In genomic region chr16:22260423-22261143, GRCm38 (mm10) we compare ENCODE assay signal across 10 mouse cellular contexts. TPM values are rescaled to one million over a fixed set of nuclear protein-coding genes. Genes with fewer than 3 reads are reported as not detected.
DNase-seq lines count a peak whose midpoint lies in the region; ATAC-seq and TF ChIP-seq lines count a peak whose summit lies in the region.
"Had no signal": no experiment of that assay in that cellular context is flagged by ENCODE, and none has a peak within 500 bp of the region (broad histone marks: within the 10 kb centered on the region; RNA-seq: fewer than 3 reads in every experiment).

No protein-coding gene starts in this region.

- no peak for DNase-seq in heart, postnatal 14 days
- DNase-seq in lung, adult 2 months, result no peak
- DNase-seq in induced T-regulatory cell, adult 2 months (ENCODE audit: low read depth), result peak; percentile 35
- DNase-seq in naive thymus-derived CD4-positive, alpha-beta T cell, adult 2 months (ENCODE audit: low read depth), result peak; percentile 28
- no peak for DNase-seq in gastrocnemius, postnatal 36 days
- no peak for DNase-seq in cerebellum, adult 18-20 months
- DNase-seq: right cerebral cortex, postnatal 4 days had no signal

- H3K27me3 ChIP-seq in heart, embryonic 14.5 days (ENCODE audit: control insufficient read depth, insufficient read depth, low read length), result no peaks in the 10 kb centered on the region
- no peaks in the 10 kb centered on the region for H3K27me3 ChIP-seq in lung, embryonic 16.5 days (ENCODE audit: control insufficient read depth, insufficient read depth, low read depth, low read length)
- H3K27me3 ChIP-seq: limb, embryonic 15.5 days had no signal

- no peak overlapping the region for H3K4me3 ChIP-seq in heart, embryonic 14.5 days (ENCODE audit: control insufficient read depth in 1 of 2, insufficient read depth in 1 of 2, low read depth in 1 of 2, low read length in 2 of 2)
- no peak overlapping the region for H3K4me3 ChIP-seq in lung, embryonic 16.5 days (ENCODE audit: low read length)
- H3K4me3 ChIP-seq in lung, adult 2 months (replicated peaks; ENCODE audit: extremely low read depth, low read depth, low read length), result no peak overlapping the region
- H3K4me3 ChIP-seq: limb, embryonic 15.5 days had no signal

- no peak for ATAC-seq in heart, embryonic 14.5 days (ENCODE audit: insufficient number of reproducible peaks, insufficient read depth, low FRiP score, low read depth)
- ATAC-seq in lung, embryonic 16.5 days (ENCODE audit: low read depth), result no peak

- TF ChIP-seq POLR2A in lung, adult 2 months (IDR thresholded peaks at IDR 0.05; ENCODE audit: borderline replicate concordance, extremely low read depth, low read depth, low read length), result no peak

- intact Hi-C loops in heart, postnatal 14 days (cut with DNase I), result loop anchor here (10.0 kb wide), 1 partner anchor 246 kb away; no protein-coding TSS in a partner anchor
- intact Hi-C loops in gastrocnemius, postnatal 36 days (cut with DNase I), result no loop called here

- peaks cover 0 to 34% of the 10 kb centered on the region in 2 experiments; a peak in 3 of 4 replicates for H3K4me1 ChIP-seq in heart, embryonic 14.5 days (ENCODE audit: control insufficient read depth in 2 of 2, insufficient read depth in 2 of 2, low read length in 2 of 2)
- H3K4me1 ChIP-seq in lung, embryonic 16.5 days (replicated peaks; ENCODE audit: control insufficient read depth, insufficient read depth, low read length), result peaks cover 29% of the 10 kb centered on the region
- peaks cover 11% of the 10 kb centered on the region for H3K4me1 ChIP-seq in lung, adult 2 months (ENCODE audit: control insufficient read depth, insufficient read depth, low read length)

- TF ChIP-seq CTCF in lung, adult 2 months (IDR thresholded peaks at IDR 0.05; ENCODE audit: insufficient read depth, low read length), result no peak

- H3K9ac ChIP-seq in heart, embryonic 14.5 days (ENCODE audit: low read length), result no peak overlapping the region
- no peak overlapping the region for H3K9ac ChIP-seq in lung, embryonic 16.5 days (ENCODE audit: low read length)
- H3K9ac ChIP-seq: limb, embryonic 15.5 days had no signal

- peaks cover 9% of the 10 kb centered on the region; the same call in 1 of the 2 replicates for H3K36me3 ChIP-seq in heart, embryonic 14.5 days (ENCODE audit: control insufficient read depth, insufficient read depth, low read length)
- H3K36me3 ChIP-seq in lung, embryonic 16.5 days (ENCODE audit: control insufficient read depth, insufficient read depth, low read length), result no peaks in the 10 kb centered on the region
- H3K36me3 ChIP-seq: limb, embryonic 15.5 days had no signal

- 45% methylated on average over 3 of the region's 3 CpGs for WGBS in heart, embryonic 14.5 days
- 42% methylated on average over 3 of the region's 3 CpGs for WGBS in lung, embryonic 16.5 days
- 25% methylated on average over 3 of the region's 3 CpGs for WGBS in lung, adult 2 months

- H3K4me2 ChIP-seq in heart, embryonic 14.5 days (ENCODE audit: low read length), result peak overlapping the region; percentile 24; the same call in 1 of the 2 replicates
- peak overlapping the region; percentile 32 for H3K4me2 ChIP-seq in lung, embryonic 16.5 days (ENCODE audit: low read depth, low read length)
- H3K4me2 ChIP-seq: limb, embryonic 15.5 days had no signal

- no peak overlapping the region for H3K27ac ChIP-seq in heart, embryonic 14.5 days (replicated peaks in 1 of 2; ENCODE audit: control insufficient read depth in 1 of 2, insufficient read depth in 1 of 2, low read depth in 2 of 2, low read length in 2 of 2)
- no peak overlapping the region for H3K27ac ChIP-seq in lung, embryonic 16.5 days (ENCODE audit: low read length)
- H3K27ac ChIP-seq: limb, embryonic 15.5 days had no signal

- no peaks in the 10 kb centered on the region for H3K9me3 ChIP-seq in heart, embryonic 14.5 days (ENCODE audit: control insufficient read depth, low read length)
- no peaks in the 10 kb centered on the region for H3K9me3 ChIP-seq in lung, embryonic 16.5 days (ENCODE audit: control insufficient read depth, low read length)
- H3K9me3 ChIP-seq: limb, embryonic 15.5 days had no signal

RNA-seq across cellular contexts. Expression of gene Tra2b, which starts 5.2 kb away (rescaled TPM):
- polyA plus RNA-seq in heart, embryonic 14.5 days (2014; fragmentation: Nextera tagmentation; extraction: Ambion mirVana), result 177 and 191 TPM in 2 replicates
- 10 to 100 TPM; 51.9 to 62.9 TPM for total RNA-seq in heart, postnatal 14 days (2021)
- 365 and 388 TPM in 2 replicates for polyA plus RNA-seq in lung, embryonic 16.5 days (2015; fragmentation: Nextera tagmentation; extraction: Ambion mirVana)
- polyA plus RNA-seq in lung, adult 2 months (2012; rRNA removed), result 17.7 and 29.0 TPM in 2 replicates
- total RNA-seq in gastrocnemius, postnatal 36 days (2021), result 10 to 100 TPM; 25.3 to 34.1 TPM

Comparison
In these comparisons a context has a peak if more than half of its experiments do, and no peak if none do; other contexts are left out.
1. DNase-seq: peak in induced T-regulatory cell, adult 2 months (single experiment) and naive thymus-derived CD4-positive, alpha-beta T cell, adult 2 months (single experiment); none in heart, postnatal 14 days (0 of 2), lung, adult 2 months (single experiment), gastrocnemius, postnatal 36 days (0 of 2) and cerebellum, adult 18-20 months (0 of 2).